Mouse (Mus musculus): Measurements from ENCODE around the gene Nlrp9b. TPM values are rescaled to one million over a fixed set of nuclear protein-coding genes. Genes with fewer than 3 reads are reported as not detected.

Nlrp9b gene
- total and polyA plus RNA-seq, 3 experiments = not detected

GRCm38 (mm10) chr7:19945821-19946515, 45.3 kb upstream of the Nlrp9b start:
- H3K4me1 ChIP-seq (ENCODE audit: control insufficient read depth in 1 of 2, insufficient read depth in 2 of 2, low read length in 2 of 2) = no peaks in the 10 kb centered on the region
- no peaks in the 10 kb centered on the region for H3K9me3 ChIP-seq (replicated peaks; ENCODE audit: insufficient read depth, low read length)
- no peaks in the 10 kb centered on the region for H3K79me2 ChIP-seq (ENCODE audit: control insufficient read depth, insufficient read depth, low read length, poor library complexity)
- no peaks in the 10 kb centered on the region for H3K27me3 ChIP-seq (ENCODE audit: control insufficient read depth in 1 of 2, insufficient read depth in 2 of 2, low read length in 2 of 2)
- no peak for DNase-seq (ENCODE audit: low read depth, low spot score)
- no peak overlapping the region for H3K27ac ChIP-seq (ENCODE audit: control insufficient read depth, low read depth, low read length)
- no peak for TF ChIP-seq MYC (IDR thresholded peaks at IDR 0.05; ENCODE audit: low read depth, low read length)
- no peak for TF ChIP-seq GATA1 (IDR thresholded peaks at IDR 0.05; ENCODE audit: low read depth, low read length)
- TF ChIP-seq MAFK (IDR thresholded peaks at IDR 0.05; ENCODE audit: borderline replicate concordance, low read depth, low read length) = no peak
- no peak for TF ChIP-seq HCFC1 (IDR thresholded peaks at IDR 0.05; ENCODE audit: low read depth, low read length)
- no peak for TF ChIP-seq POLR2AphosphoS5 (IDR thresholded peaks at IDR 0.05; ENCODE audit: borderline replicate concordance, low read depth, low read length)
- TF ChIP-seq NELFE (IDR thresholded peaks at IDR 0.05; ENCODE audit: low read depth, low read length) = no peak
- no peak overlapping the region for H3K4me3 ChIP-seq (ENCODE audit: control insufficient read depth in 1 of 2, insufficient read depth in 1 of 2, low read depth in 2 of 2, low read length in 2 of 2)
- H3K9ac ChIP-seq (ENCODE audit: control insufficient read depth, low read depth, low read length, poor library complexity, severe bottlenecking) = no peak overlapping the region
- no peaks in the 10 kb centered on the region for H3K36me3 ChIP-seq (ENCODE audit: control insufficient read depth in 1 of 2, insufficient read depth in 2 of 2, low read length in 2 of 2)

- Histone ChIP-seq H3K9me3 (replicated peaks; ENCODE audit: insufficient read depth, low read length) (no peaks in the 10 kb centered on the region), H3K36me3 (ENCODE audit: control insufficient read depth in 1 of 2, insufficient read depth in 2 of 2, low read length in 2 of 2) (no peaks in the 10 kb centered on the region), H3K27ac (ENCODE audit: control insufficient read depth, low read depth, low read length) (no peak overlapping the region), H3K27me3 (ENCODE audit: control insufficient read depth in 1 of 2, insufficient read depth in 2 of 2, low read length in 2 of 2) (no peaks in the 10 kb centered on the region), H3K4me3 (ENCODE audit: control insufficient read depth in 1 of 2, insufficient read depth in 1 of 2, low read depth in 2 of 2, low read length in 2 of 2) (no peak overlapping the region), H3K9ac (ENCODE audit: control insufficient read depth, low read depth, low read length, poor library complexity, severe bottlenecking) (no peak overlapping the region), H3K79me2 (ENCODE audit: control insufficient read depth, insufficient read depth, low read length, poor library complexity) (no peaks in the 10 kb centered on the region), H3K4me1 (ENCODE audit: control insufficient read depth in 1 of 2, insufficient read depth in 2 of 2, low read length in 2 of 2) (no peaks in the 10 kb centered on the region)
- no peak for DNase-seq (ENCODE audit: low read depth, low spot score)
- no peak for TF ChIP-seq ELF1 (IDR thresholded peaks at IDR 0.05; ENCODE audit: low read depth, low read length)
Measured at GRCm38 (mm10) chr7:19948956-19949355, 42.3 kb upstream of the Nlrp9b start.

- H3K36me3 ChIP-seq (ENCODE audit: control insufficient read depth in 1 of 2, insufficient read depth in 2 of 2, low read length in 2 of 2) = no peaks in the 10 kb centered on the region
- TF ChIP-seq ZC3H11A (IDR thresholded peaks at IDR 0.05; ENCODE audit: low read depth, low read length) (no peak), POLR2AphosphoS2 (IDR thresholded peaks at IDR 0.05; ENCODE audit: low read length) (no peak), ETS1 (IDR thresholded peaks at IDR 0.05; ENCODE audit: low read depth, low read length) (no peak), POLR2A (IDR thresholded peaks at IDR 0.05; ENCODE audit: control insufficient read depth in 1 of 2, insufficient read depth in 1 of 2, low read depth in 1 of 2, low read length in 2 of 2, poor library complexity in 1 of 2) (no peak), TCF12 (IDR thresholded peaks at IDR 0.05; ENCODE audit: low read depth, low read length) (no peak), USF1 (IDR thresholded peaks at IDR 0.05; ENCODE audit: low read depth, low read length) (no peak), EP300 (IDR thresholded peaks at IDR 0.05; ENCODE audit: low read depth in 1 of 2, low read length in 2 of 2) (no peak), SIN3A (IDR thresholded peaks at IDR 0.05; ENCODE audit: low read length) (no peak), BHLHE40 (IDR thresholded peaks at IDR 0.05; ENCODE audit: borderline replicate concordance, low read depth, low read length) (no peak), NRF1 (IDR thresholded peaks at IDR 0.05; ENCODE audit: insufficient read depth, low read depth, low read length, poor library complexity, severe bottlenecking) (no peak), MAX (IDR thresholded peaks at IDR 0.05; ENCODE audit: low read length) (no peak), TBP (IDR thresholded peaks at IDR 0.05; ENCODE audit: low read depth, low read length) (no peak), HCFC1 (IDR thresholded peaks at IDR 0.05; ENCODE audit: low read depth, low read length) (no peak), MYC (IDR thresholded peaks at IDR 0.05; ENCODE audit: low read depth, low read length) (no peak), ZNF384 (IDR thresholded peaks at IDR 0.05; ENCODE audit: low read depth, low read length) (no peak), ELF1 (IDR thresholded peaks at IDR 0.05; ENCODE audit: low read depth, low read length) (no peak)
- no peak for DNase-seq (ENCODE audit: low read depth, low spot score)
- H3K4me1 ChIP-seq (ENCODE audit: control insufficient read depth in 1 of 2, insufficient read depth in 2 of 2, low read length in 2 of 2) = no peaks in the 10 kb centered on the region
- no peak overlapping the region for H3K9ac ChIP-seq (ENCODE audit: control insufficient read depth, low read depth, low read length, poor library complexity, severe bottlenecking)
- no peak overlapping the region for H3K4me3 ChIP-seq (ENCODE audit: control insufficient read depth in 1 of 2, insufficient read depth in 1 of 2, low read depth in 2 of 2, low read length in 2 of 2)
- no peaks in the 10 kb centered on the region for H3K27me3 ChIP-seq (ENCODE audit: control insufficient read depth in 1 of 2, insufficient read depth in 2 of 2, low read length in 2 of 2)
- no peaks in the 10 kb centered on the region for H3K9me3 ChIP-seq (replicated peaks; ENCODE audit: insufficient read depth, low read length)
- H3K79me2 ChIP-seq (ENCODE audit: control insufficient read depth, insufficient read depth, low read length, poor library complexity) = no peaks in the 10 kb centered on the region
- no peak overlapping the region for H3K27ac ChIP-seq (ENCODE audit: control insufficient read depth, low read depth, low read length)
Measured at GRCm38 (mm10) chr7:19949996-19950395, 41.3 kb upstream of the Nlrp9b start.
